Mouse (Mus musculus): ENCODE data around the gene Casp14.
"Not testable (repeated sequence)": the region's sequence is repeated elsewhere in the genome, so short reads cannot be mapped to it uniquely, and the experiment has no call there.

The Casp14 gene

GRCm38 (mm10) chr10:78670121-78670520 is 48.0 kb downstream of the Casp14 start:
- DNase-seq (ENCODE audit: low read depth) = not testable (repeated sequence)

GRCm38 (mm10) chr10:78666696-78667095 is 51.4 kb downstream of the Casp14 start:
- DNase-seq (ENCODE audit: low read depth) = not testable (repeated sequence)

GRCm38 (mm10) chr10:78664546-78664945 is 53.5 kb downstream of the Casp14 start:
- DNase-seq (ENCODE audit: low read depth) = no peak

All from induced T-regulatory cell, adult 2 months (primary cell).